Mouse (Mus musculus) neural tube, embryonic 11.5 days (tissue): ENCODE measurements at regions not wholly inside any gene's neighbourhood (a gene's known extent, or its start where the extent isn't known, plus 50 kb on each side); places are given as distances from the start of the nearest gene placed in this dataset.

Experiments
- ATAC-seq: fragments of 200-750 bp; cut with Nextera tagmentation; 2 replicates; pipeline ENCODE4 v1.8.0; 2017; ENCODE audit warnings: moderate number of reproducible peaks, mild to moderate bottlenecking, moderate TSS enrichment, moderate library complexity; ENCODE audit not compliant: insufficient read depth, low FRiP score, low TSS enrichment
- DNase-seq: peaks from one replicate; pipeline ENCODE4 v3.0.0-alpha.2; 2015; ENCODE audit warnings: low spot score
- H3K27ac ChIP-seq: fragments of 300-500 bp; sonication (generic); 2 replicates; pipeline ENCODE4 v1.5.1; 2014; ENCODE audit warnings: low read depth, mild to moderate bottlenecking, low read length
- H3K27me3 ChIP-seq: fragments of 300-500 bp; sonication (generic); 2 replicates; pipeline ENCODE4 v1.6.1; 2014; ENCODE audit warnings: mild to moderate bottlenecking, low read length, mixed read lengths; ENCODE audit not compliant: control insufficient read depth, insufficient read depth
- H3K36me3 ChIP-seq: fragments of 300-500 bp; sonication (generic); 2 replicates; pipeline ENCODE4 v1.6.1; 2014; ENCODE audit warnings: mild to moderate bottlenecking, low read length, moderate library complexity, mixed read lengths; ENCODE audit not compliant: control insufficient read depth, insufficient read depth
- H3K4me1 ChIP-seq: fragments of 300-500 bp; sonication (generic); 2 replicates; pipeline ENCODE4 v1.6.1; 2014; ENCODE audit warnings: low read length, mixed read lengths; ENCODE audit not compliant: control insufficient read depth, insufficient read depth
- H3K4me2 ChIP-seq: fragments of 300-500 bp; sonication (generic); 2 replicates; pipeline ENCODE4 v1.6.1; 2014; ENCODE audit warnings: low read depth, mild to moderate bottlenecking, moderate library complexity
- H3K4me3 ChIP-seq: fragments of 300-500 bp; sonication (generic); 2 replicates; pipeline ENCODE4 v1.5.1; 2014; ENCODE audit warnings: low read depth, low read length
- H3K9ac ChIP-seq: fragments of 300-500 bp; sonication (generic); 2 replicates; pipeline ENCODE4 v1.6.1; 2014; ENCODE audit warnings: mild to moderate bottlenecking, low read length
- H3K9me3 ChIP-seq: fragments of 300-500 bp; sonication (generic); 2 replicates; pipeline ENCODE4 v1.6.1; 2016; ENCODE audit warnings: low read length; ENCODE audit not compliant: control insufficient read depth
- WGBS: fragments of 180-500 bp; shearing (Covaris S2); extraction: QIAGEN DNeasy Blood & Tissue Kit; methylation state at CpG from one replicate; pipeline ENCODE4 v1.1.7; 2014; 5-methylcytosine and 5-hydroxymethylcytosine counted together

GRCm38 (mm10) chr2:75756704-75757638 lies 52.5 kb upstream of the Nfe2l2 start:
- Histone ChIP-seq H3K36me3 (no peaks in the 10 kb centered on the region), H3K27me3 (no peaks in the 10 kb centered on the region), H3K4me3 (no peak overlapping the region), H3K4me1 (no peaks in the 10 kb centered on the region), H3K9ac (no peak overlapping the region), H3K4me2 (no peak overlapping the region), H3K27ac (no peak overlapping the region), H3K9me3 (no peaks in the 10 kb centered on the region)
- WGBS, result 73% methylated on average over 16 of the region's 16 CpGs
- ATAC-seq (no peak), DNase-seq (no peak)

DNA sequence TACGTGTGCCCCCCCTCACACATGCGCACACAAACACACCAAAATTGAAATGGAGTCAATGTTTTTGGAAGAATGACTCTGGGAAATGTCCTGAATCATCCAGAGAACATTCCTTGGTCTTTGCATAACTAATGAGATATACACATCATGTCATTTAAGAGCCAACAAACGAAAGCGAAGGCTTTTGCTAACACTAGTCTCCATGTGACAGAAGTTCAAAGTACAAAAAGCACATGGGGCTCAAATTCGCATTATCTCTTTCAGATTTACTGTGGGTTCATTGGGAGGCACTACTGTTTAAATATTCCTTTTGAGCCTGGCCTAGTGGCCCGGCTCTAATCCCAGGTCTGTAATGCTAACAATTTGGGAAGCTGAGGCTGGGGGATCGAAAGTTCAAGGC lies 50.2 kb upstream of the Nfe2l2 start:
- Histone ChIP-seq H3K4me2 (no peak overlapping the region), H3K4me3 (no peak overlapping the region), H3K9me3 (no peaks in the 10 kb centered on the region), H3K9ac (no peak overlapping the region), H3K36me3 (no peaks in the 10 kb centered on the region), H3K27ac (no peak overlapping the region), H3K27me3 (no peaks in the 10 kb centered on the region), H3K4me1 (no peaks in the 10 kb centered on the region)
- WGBS, result 89% methylated on average over 7 of the region's 7 CpGs
- DNase-seq (no peak), ATAC-seq (no peak)
